Mouse (Mus musculus) embryonic facial prominence, embryonic 12.5 days (tissue): ENCODE data around the gene 4931422A03Rik. TPM values are rescaled to one million over a fixed set of nuclear protein-coding genes. Genes with fewer than 3 reads are reported as not detected.

Experiments
- ATAC-seq: fragments of 200-750 bp; cut with Nextera tagmentation; 2 replicates; pipeline ENCODE4 v1.8.0; 2017; ENCODE audit not compliant: insufficient number of reproducible peaks, insufficient read depth, low FRiP score, low TSS enrichment
- H3K27ac ChIP-seq: fragments of 300-500 bp; sonication (generic); 2 replicates; pipeline ENCODE4 v1.5.1; 2016; ENCODE audit warnings: mild to moderate bottlenecking
- H3K27me3 ChIP-seq: fragments of 300-500 bp; sonication (generic); 2 replicates; pipeline ENCODE4 v1.6.1; 2016; ENCODE audit warnings: mild to moderate bottlenecking, moderate library complexity
- H3K36me3 ChIP-seq: fragments of 300-500 bp; sonication (generic); 2 replicates; pipeline ENCODE4 v1.6.1; 2016; ENCODE audit warnings: mild to moderate bottlenecking
- H3K4me1 ChIP-seq: fragments of 300-500 bp; sonication (generic); 2 replicates; pipeline ENCODE4 v1.6.1; 2016
- H3K4me2 ChIP-seq: fragments of 300-500 bp; sonication (generic); replicated peaks from 2 replicates; pipeline ENCODE4 v1.6.1; 2016; ENCODE audit warnings: mild to moderate bottlenecking, moderate library complexity
- H3K4me3 ChIP-seq: fragments of 300-500 bp; sonication (generic); 2 replicates; pipeline ENCODE4 v1.5.1; 2016; ENCODE audit warnings: mild to moderate bottlenecking
- H3K9ac ChIP-seq: fragments of 300-500 bp; sonication (generic); 2 replicates; pipeline ENCODE4 v1.6.1; 2016; ENCODE audit warnings: mild to moderate bottlenecking, moderate library complexity
- H3K9me3 ChIP-seq: fragments of 300-500 bp; sonication (generic); 2 replicates; pipeline ENCODE4 v1.6.1; 2016; ENCODE audit warnings: mild to moderate bottlenecking, moderate library complexity
- WGBS: fragments of 180-500 bp; shearing (Covaris S2); methylation state at CpG from one replicate; pipeline ENCODE4 v1.1.7; 2016; 5-methylcytosine and 5-hydroxymethylcytosine counted together
- polyA plus RNA-seq: library from polyadenylated mRNA; unstranded; fragments of >200 nt; fragmentation: Nextera tagmentation; extraction: Ambion mirVana; gene quantifications from 2 replicates; pipeline ENCODE4 v1.2.1, GENCODE M21; 2016

4931422A03Rik gene
- polyA plus RNA-seq, 1 experiment from 2014 or later: 3.0 TPM

GRCm38 (mm10) chr2:103983146-103983545 is 45.0 kb downstream of the 4931422A03Rik start:
- H3K9ac ChIP-seq: no peak overlapping the region
- ATAC-seq: no peak
- WGBS: 91% methylated on average over 10 of the region's 10 CpGs

GRCm38 (mm10) chr2:103982250-103982649 is 45.9 kb downstream of the 4931422A03Rik start:
- ATAC-seq: 0 out of 2 replicates have a peak, but pooled peaks have one; percentile 47
- 9% methylated on average over 5 of the region's 5 CpGs for WGBS
- no peak overlapping the region for H3K4me2 ChIP-seq
- no peaks in the 10 kb centered on the region for H3K4me1 ChIP-seq
- H3K27me3 ChIP-seq: 0 out of 2 replicates have a peak, but pooled peaks cover 5% of the 10 kb centered on the region
- no peak overlapping the region for H3K9ac ChIP-seq
- no peaks in the 10 kb centered on the region for H3K9me3 ChIP-seq
- no peaks in the 10 kb centered on the region for H3K36me3 ChIP-seq
- H3K4me3 ChIP-seq: no peak overlapping the region
- H3K27ac ChIP-seq: no peak overlapping the region

More at GRCm38 (mm10) chr2:103983146-103983545, 45.0 kb downstream of the 4931422A03Rik start:
- Histone ChIP-seq H3K9me3 (no peaks in the 10 kb centered on the region), H3K27ac (no peak overlapping the region), H3K4me3 (no peak overlapping the region), H3K36me3 (no peaks in the 10 kb centered on the region), H3K4me2 (no peak overlapping the region), H3K4me1 (no peaks in the 10 kb centered on the region), H3K27me3 (0 out of 2 replicates have a peak, but pooled peaks cover 4% of the 10 kb centered on the region)

GRCm38 (mm10) chr2:103977716-103978115 is 50.4 kb downstream of the 4931422A03Rik start:
- no peak overlapping the region for H3K27ac ChIP-seq
- H3K27me3 ChIP-seq: peaks cover 16% of the 10 kb centered on the region
- no peak overlapping the region for H3K4me3 ChIP-seq
- no peaks in the 10 kb centered on the region for H3K4me1 ChIP-seq
- no peak for ATAC-seq
- H3K9me3 ChIP-seq: no peaks in the 10 kb centered on the region
- H3K36me3 ChIP-seq: no peaks in the 10 kb centered on the region
- no peak overlapping the region for H3K4me2 ChIP-seq
- WGBS: 61% methylated on average over 9 of the region's 9 CpGs
- no peak overlapping the region for H3K9ac ChIP-seq

GRCm38 (mm10) chr2:103977216-103977615 is 50.9 kb downstream of the 4931422A03Rik start:
- Histone ChIP-seq H3K9me3 (no peaks in the 10 kb centered on the region), H3K4me3 (no peak overlapping the region), H3K4me1 (no peaks in the 10 kb centered on the region), H3K27me3 (peaks cover 21% of the 10 kb centered on the region), H3K9ac (no peak overlapping the region), H3K4me2 (no peak overlapping the region), H3K27ac (no peak overlapping the region), H3K36me3 (no peaks in the 10 kb centered on the region)
- WGBS: 66% methylated on average over 8 of the region's 8 CpGs
- no peak for ATAC-seq

GRCm38 (mm10) chr2:103975904-103976303 is 52.3 kb downstream of the 4931422A03Rik start:
- Histone ChIP-seq H3K4me3 (no peak overlapping the region), H3K4me2 (no peak overlapping the region), H3K4me1 (peaks cover 2% of the 10 kb centered on the region), H3K9ac (no peak overlapping the region), H3K27ac (no peak overlapping the region), H3K27me3 (peaks cover 31% of the 10 kb centered on the region), H3K36me3 (no peaks in the 10 kb centered on the region), H3K9me3 (no peaks in the 10 kb centered on the region)
- ATAC-seq: no peak
- 80% methylated on average over 7 of the region's 7 CpGs for WGBS

GRCm38 (mm10) chr2:103971838-103972237 is 56.3 kb downstream of the 4931422A03Rik start:
- Histone ChIP-seq H3K9ac (no peak overlapping the region), H3K4me3 (no peak overlapping the region), H3K36me3 (no peaks in the 10 kb centered on the region), H3K4me2 (0 out of 2 replicates have a peak overlapping the region, but pooled peaks have one; percentile 13), H3K9me3 (no peaks in the 10 kb centered on the region), H3K27ac (no peak overlapping the region), H3K4me1 (peaks cover 13% of the 10 kb centered on the region), H3K27me3 (peaks cover 51% of the 10 kb centered on the region)
- 20% methylated on average over 3 of the region's 3 CpGs for WGBS
- no peak for ATAC-seq

- H3K36me3 ChIP-seq: no peaks in the 10 kb centered on the region
- H3K27me3 ChIP-seq: peaks cover 53% of the 10 kb centered on the region
- no peak for ATAC-seq
- 2% methylated on average over 32 of the region's 32 CpGs for WGBS
- peak overlapping the region; percentile 67 for H3K4me3 ChIP-seq
- H3K4me2 ChIP-seq: peak overlapping the region; percentile 98
- no peaks in the 10 kb centered on the region for H3K9me3 ChIP-seq
- H3K4me1 ChIP-seq: peaks cover 13% of the 10 kb centered on the region
- H3K27ac ChIP-seq: 0 out of 2 replicates have a peak overlapping the region, but pooled peaks have one; percentile 67
- peak overlapping the region; percentile 63 for H3K9ac ChIP-seq
These were observed 57.1 kb downstream of the 4931422A03Rik start for GRCm38 (mm10) chr2:103970791-103971649.

- H3K9me3 ChIP-seq: no peaks in the 10 kb centered on the region
- H3K4me1 ChIP-seq: peaks cover 13% of the 10 kb centered on the region
- H3K4me2 ChIP-seq: peak overlapping the region; percentile 98
- H3K36me3 ChIP-seq: no peaks in the 10 kb centered on the region
- ATAC-seq: peak; percentile 57; the same call in 1 of the 2 replicates
- H3K27me3 ChIP-seq: peaks cover 47% of the 10 kb centered on the region
- H3K27ac ChIP-seq: peak overlapping the region; percentile 67; the same call in 1 of the 2 replicates
- WGBS: 0% methylated on average over 44 of the region's 79 CpGs
- peak overlapping the region; percentile 63 for H3K9ac ChIP-seq
- H3K4me3 ChIP-seq: peak overlapping the region; percentile 67
These were observed 57.9 kb downstream of the 4931422A03Rik start for GRCm38 (mm10) chr2:103970041-103970790.

GRCm38 (mm10) chr2:103969437-103970040 is 58.6 kb downstream of the 4931422A03Rik start:
- H3K4me2 ChIP-seq: peak overlapping the region; percentile 98
- 0 out of 2 replicates have a peak, but pooled peaks have one; percentile 68 for ATAC-seq
- H3K4me1 ChIP-seq: peaks cover 13% of the 10 kb centered on the region

GRCm38 (mm10) chr2:103968919-103969436 is 59.2 kb downstream of the 4931422A03Rik start:
- WGBS: 21% methylated on average over 10 of the region's 10 CpGs
- ATAC-seq: no peak
- Histone ChIP-seq H3K36me3 (no peaks in the 10 kb centered on the region), H3K4me2 (peak overlapping the region; percentile 98), H3K4me1 (peaks cover 13% of the 10 kb centered on the region), H3K4me3 (peak overlapping the region; percentile 67), H3K27me3 (peaks cover 47% of the 10 kb centered on the region), H3K9ac (peak overlapping the region; percentile 63; the same call in 1 of the 2 replicates), H3K9me3 (no peaks in the 10 kb centered on the region), H3K27ac (no peak overlapping the region)

More at GRCm38 (mm10) chr2:103969437-103970040, 58.6 kb downstream of the 4931422A03Rik start:
- Histone ChIP-seq H3K36me3 (no peaks in the 10 kb centered on the region), H3K9me3 (no peaks in the 10 kb centered on the region), H3K27me3 (peaks cover 47% of the 10 kb centered on the region), H3K9ac (peak overlapping the region; percentile 63), H3K4me3 (peak overlapping the region; percentile 67), H3K27ac (peak overlapping the region; percentile 47; the same call in 1 of the 2 replicates)
- WGBS: under 1% methylated on average over 40 of the region's 40 CpGs

- Histone ChIP-seq H3K9me3 (no peaks in the 10 kb centered on the region), H3K9ac (no peak overlapping the region), H3K27ac (no peak overlapping the region), H3K27me3 (peaks cover 43% of the 10 kb centered on the region), H3K4me2 (no peak overlapping the region), H3K36me3 (no peaks in the 10 kb centered on the region), H3K4me1 (peaks cover 13% of the 10 kb centered on the region), H3K4me3 (no peak overlapping the region)
- 67% methylated on average over 4 of the region's 4 CpGs for WGBS
- no peak for ATAC-seq
These were observed 60.0 kb downstream of the 4931422A03Rik start for GRCm38 (mm10) chr2:103968186-103968585.
